In the genomic region with DNA sequence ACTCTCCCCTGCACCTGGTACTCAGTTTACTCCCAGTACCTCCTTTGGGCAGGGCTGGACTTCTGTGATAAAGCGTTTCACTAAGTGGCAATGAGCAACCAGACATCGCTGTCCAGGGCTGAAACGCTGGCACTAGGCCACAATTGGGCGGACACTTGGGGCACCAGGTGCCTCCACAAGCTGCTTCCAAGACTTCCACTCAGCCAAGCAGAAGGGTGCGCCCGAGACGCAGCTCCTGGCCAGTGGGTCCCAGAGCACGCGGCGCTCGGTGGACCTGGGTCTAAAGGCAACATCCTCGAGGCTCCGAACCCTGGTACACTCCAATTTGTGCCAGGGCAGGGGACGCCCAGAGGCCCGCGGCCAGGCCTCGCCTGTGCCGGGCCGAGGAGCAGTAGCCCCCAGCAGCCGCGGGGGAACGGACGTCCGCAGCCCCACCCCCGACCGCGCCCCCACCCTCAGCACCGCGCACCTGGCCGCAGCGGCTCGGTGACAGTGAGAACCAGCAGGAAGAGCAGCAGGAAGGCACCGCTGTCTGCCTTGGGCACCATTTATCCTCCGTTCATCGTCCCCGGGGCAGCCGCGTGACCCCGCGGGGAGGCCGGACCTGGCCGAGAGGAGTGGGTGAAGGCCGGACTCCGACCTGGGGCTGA, we compare ENCODE assay signal across 8 mouse cellular contexts. TPM values are rescaled to one million over a fixed set of nuclear protein-coding genes. Genes with fewer than 3 reads are reported as not detected.
DNase-seq lines count a peak whose midpoint lies in the region; ATAC-seq and TF ChIP-seq lines count a peak whose summit lies in the region.

No protein-coding gene starts in this region.

- TF ChIP-seq POLR2A in ES-Bruce4 (IDR thresholded peaks at IDR 0.05; ENCODE audit: insufficient read depth, low read length) = no peak
- TF ChIP-seq POLR2A in bone marrow macrophage, adult 2 months (IDR thresholded peaks at IDR 0.05; ENCODE audit: borderline replicate concordance, low read depth, low read length) = no peak

- 0% methylated on average over 44 of the region's 44 CpGs for WGBS in heart, embryonic 11.5 days (ENCODE audit: insufficient replicate concordance)
- WGBS in kidney, embryonic 15.5 days = under 1% methylated on average over 44 of the region's 44 CpGs
- WGBS in liver, embryonic 11.5 days = under 1% methylated on average over 43 of the region's 44 CpGs
- under 1% methylated on average over 44 of the region's 44 CpGs for WGBS in stomach, embryonic 16.5 days

- peak overlapping the region; percentile 79 for H3K4me3 ChIP-seq in ES-Bruce4 (ENCODE audit: low read depth, low read length)
- H3K4me3 ChIP-seq in bone marrow macrophage, adult 2 months (ENCODE audit: insufficient read depth, low read length) = peak overlapping the region; percentile 98
- peak overlapping the region; percentile 99 for H3K4me3 ChIP-seq in erythroblast, embryonic 14.5 days (replicated peaks)
- peak overlapping the region; percentile 83 for H3K4me3 ChIP-seq in heart, embryonic 11.5 days (ENCODE audit: low read depth, low read length)
- H3K4me3 ChIP-seq in kidney, embryonic 15.5 days (replicated peaks) = peak overlapping the region; percentile 98
- peak overlapping the region; percentile 99 for H3K4me3 ChIP-seq in liver, embryonic 11.5 days (ENCODE audit: low read depth, low read length)
- H3K4me3 ChIP-seq in stomach, embryonic 16.5 days (replicated peaks; ENCODE audit: low read length) = peak overlapping the region; percentile 99

- no peaks in the 10 kb centered on the region for H3K36me3 ChIP-seq in ES-Bruce4 (ENCODE audit: control insufficient read depth, insufficient read depth, low read length, poor library complexity, severe bottlenecking)
- H3K36me3 ChIP-seq in erythroblast, embryonic 14.5 days (ENCODE audit: control insufficient read depth) = peaks cover 12% of the 10 kb centered on the region
- no peaks in the 10 kb centered on the region for H3K36me3 ChIP-seq in heart, embryonic 11.5 days (ENCODE audit: control insufficient read depth, insufficient read depth, low read length)
- no peaks in the 10 kb centered on the region for H3K36me3 ChIP-seq in kidney, embryonic 15.5 days
- H3K36me3 ChIP-seq in liver, embryonic 11.5 days (ENCODE audit: control insufficient read depth, insufficient read depth, low read length) = no peaks in the 10 kb centered on the region
- no peaks in the 10 kb centered on the region for H3K36me3 ChIP-seq in stomach, embryonic 16.5 days (ENCODE audit: control insufficient read depth, insufficient read depth, low read length)

- H3K27ac ChIP-seq in ES-Bruce4 (ENCODE audit: insufficient read depth, low read length) = no peak overlapping the region
- peak overlapping the region; percentile 56 for H3K27ac ChIP-seq in bone marrow macrophage, adult 2 months (ENCODE audit: insufficient read depth, low read depth, low read length)
- H3K27ac ChIP-seq in heart, embryonic 11.5 days (ENCODE audit: low read depth, low read length) = peak overlapping the region; percentile 89
- peak overlapping the region; percentile 96 for H3K27ac ChIP-seq in kidney, embryonic 15.5 days
- H3K27ac ChIP-seq in liver, embryonic 11.5 days (ENCODE audit: low read depth, low read length) = peak overlapping the region; percentile 93
- peak overlapping the region; percentile 96 for H3K27ac ChIP-seq in stomach, embryonic 16.5 days (ENCODE audit: low read length)

- peak overlapping the region; percentile 83 for H3K9ac ChIP-seq in ES-Bruce4 (ENCODE audit: low read depth, poor library complexity, severe bottlenecking)
- peak overlapping the region; percentile 95 for H3K9ac ChIP-seq in heart, embryonic 11.5 days (ENCODE audit: low read depth, low read length)
- H3K9ac ChIP-seq in kidney, embryonic 15.5 days = peak overlapping the region; percentile 94
- peak overlapping the region; percentile 98 for H3K9ac ChIP-seq in liver, embryonic 11.5 days (ENCODE audit: low read depth, low read length)
- peak overlapping the region; percentile 99 for H3K9ac ChIP-seq in stomach, embryonic 16.5 days (ENCODE audit: low read length)

- TF ChIP-seq CTCF in ES-Bruce4 (IDR thresholded peaks at IDR 0.05; ENCODE audit: low read depth, low read length) = no peak
- no peak for TF ChIP-seq CTCF in bone marrow macrophage, adult 2 months (IDR thresholded peaks at IDR 0.05; ENCODE audit: low read depth, low read length)

- DNase-seq in liver, embryonic 11.5 days (ENCODE audit: low spot score) = peak; percentile 58

- TF ChIP-seq EP300 in ES-Bruce4 (IDR thresholded peaks at IDR 0.05; ENCODE audit: insufficient read depth, low read depth, low read length) = no peak

- peak overlapping the region; percentile 84 for H3K4me2 ChIP-seq in heart, embryonic 11.5 days
- peak overlapping the region; percentile 82 for H3K4me2 ChIP-seq in kidney, embryonic 15.5 days
- H3K4me2 ChIP-seq in liver, embryonic 11.5 days = peak overlapping the region; percentile 80
- H3K4me2 ChIP-seq in stomach, embryonic 16.5 days (ENCODE audit: low read depth, low read length) = peak overlapping the region; percentile 86

- no peaks in the 10 kb centered on the region for H3K4me1 ChIP-seq in ES-Bruce4 (ENCODE audit: control insufficient read depth, insufficient read depth, low read length)
- peaks cover 15% of the 10 kb centered on the region for H3K4me1 ChIP-seq in bone marrow macrophage, adult 2 months (ENCODE audit: control insufficient read depth, insufficient read depth, low read length)
- H3K4me1 ChIP-seq in erythroblast, embryonic 14.5 days (ENCODE audit: control insufficient read depth) = peaks cover 33% of the 10 kb centered on the region
- H3K4me1 ChIP-seq in heart, embryonic 11.5 days (ENCODE audit: control insufficient read depth, insufficient read depth, low read length) = peaks cover 13% of the 10 kb centered on the region
- H3K4me1 ChIP-seq in kidney, embryonic 15.5 days = peaks cover 21% of the 10 kb centered on the region
- peaks cover 13% of the 10 kb centered on the region for H3K4me1 ChIP-seq in liver, embryonic 11.5 days (replicated peaks; ENCODE audit: control insufficient read depth, insufficient read depth, low read length)
- H3K4me1 ChIP-seq in stomach, embryonic 16.5 days (ENCODE audit: control insufficient read depth, insufficient read depth, low read length) = peaks cover 22% of the 10 kb centered on the region

- ATAC-seq in heart, embryonic 11.5 days (replicated peaks; ENCODE audit: insufficient number of reproducible peaks, low FRiP score, low TSS enrichment) = peak; percentile 65
- ATAC-seq in kidney, embryonic 15.5 days (replicated peaks; ENCODE audit: low FRiP score) = peak; percentile 75
- peak; percentile 66 for ATAC-seq in liver, embryonic 11.5 days (replicated peaks; ENCODE audit: low FRiP score)
- ATAC-seq in monocyte, adult 5-6 weeks (replicated peaks; ENCODE audit: insufficient number of reproducible peaks, low FRiP score, low TSS enrichment, poor library complexity, severe bottlenecking) = 0 out of 2 replicates have a peak, but pooled peaks have one; percentile 20
- ATAC-seq in stomach, embryonic 16.5 days (ENCODE audit: insufficient read depth, low FRiP score) = peak; percentile 49

- no peaks in the 10 kb centered on the region for H3K9me3 ChIP-seq in ES-Bruce4 (replicated peaks; ENCODE audit: control insufficient read depth, insufficient read depth, low read length, poor library complexity, severe bottlenecking)
- no peaks in the 10 kb centered on the region for H3K9me3 ChIP-seq in erythroblast, embryonic 14.5 days (ENCODE audit: control insufficient read depth, low read length)
- no peaks in the 10 kb centered on the region for H3K9me3 ChIP-seq in heart, embryonic 11.5 days (replicated peaks; ENCODE audit: control insufficient read depth, low read length)
- H3K9me3 ChIP-seq in kidney, embryonic 15.5 days (replicated peaks) = no peaks in the 10 kb centered on the region
- H3K9me3 ChIP-seq in liver, embryonic 11.5 days (ENCODE audit: control insufficient read depth, low read length) = no peaks in the 10 kb centered on the region
- no peaks in the 10 kb centered on the region for H3K9me3 ChIP-seq in stomach, embryonic 16.5 days (replicated peaks; ENCODE audit: control insufficient read depth, low read length)

- H3K27me3 ChIP-seq in ES-Bruce4 (ENCODE audit: control insufficient read depth, insufficient read depth, low read length, poor library complexity, severe bottlenecking) = no peaks in the 10 kb centered on the region
- 0 out of 2 replicates have a peak, but pooled peaks cover 2% of the 10 kb centered on the region for H3K27me3 ChIP-seq in erythroblast, embryonic 14.5 days (ENCODE audit: control insufficient read depth)
- no peaks in the 10 kb centered on the region for H3K27me3 ChIP-seq in heart, embryonic 11.5 days (ENCODE audit: control insufficient read depth, insufficient read depth, low read length)
- H3K27me3 ChIP-seq in kidney, embryonic 15.5 days = no peaks in the 10 kb centered on the region
- no peaks in the 10 kb centered on the region for H3K27me3 ChIP-seq in liver, embryonic 11.5 days (replicated peaks; ENCODE audit: control insufficient read depth, insufficient read depth, low read length)
- no peaks in the 10 kb centered on the region for H3K27me3 ChIP-seq in stomach, embryonic 16.5 days (ENCODE audit: control insufficient read depth, insufficient read depth, low read length)

RNA-seq across cellular contexts. Expression of a gene that starts 0.4 kb away (rescaled TPM):
- 0.26 TPM in 1 of 2 replicates, not detected in the other for polyA plus RNA-seq in ES-Bruce4 (2011; ENCODE audit: insufficient read depth, insufficient read length, low read depth, missing spikeins)
- polyA plus RNA-seq in bone marrow macrophage, adult 2 months (2012; ENCODE audit: insufficient read depth, insufficient read length, missing spikeins) = not detected in 2 replicates
- 0.07 and 0.08 TPM in 2 replicates for polyA plus RNA-seq in erythroblast, embryonic 14.5 days (2012)
- 0.07 and 0.17 TPM in 2 replicates for polyA plus RNA-seq in heart, embryonic 11.5 days (2014; fragmentation: Nextera tagmentation; extraction: Ambion mirVana)
- 0.57 and 1.1 TPM in 2 replicates for polyA plus RNA-seq in kidney, embryonic 15.5 days (2015; fragmentation: Nextera tagmentation; extraction: Ambion mirVana)
- 0.18 and 0.25 TPM in 2 replicates for polyA plus RNA-seq in liver, embryonic 11.5 days (2014; fragmentation: Nextera tagmentation; extraction: Ambion mirVana)
- total RNA-seq in monocyte, adult 5-6 weeks (2017) = 2.1 to 2.9 TPM (median 2.5 TPM) in 3 replicates
- 0.32 and 0.46 TPM in 2 replicates for polyA plus RNA-seq in stomach, embryonic 16.5 days (2015; fragmentation: Nextera tagmentation; extraction: Ambion mirVana)

RNA-seq across cellular contexts. Expression of a gene that starts 3.0 kb away (rescaled TPM):
- not detected in 2 replicates for polyA plus RNA-seq in ES-Bruce4 (2011; ENCODE audit: insufficient read depth, insufficient read length, low read depth, missing spikeins)
- not detected in 2 replicates for polyA plus RNA-seq in bone marrow macrophage, adult 2 months (2012; ENCODE audit: insufficient read depth, insufficient read length, missing spikeins)
- not detected in 2 replicates for polyA plus RNA-seq in erythroblast, embryonic 14.5 days (2012)
- 0.07 TPM in 1 of 2 replicates, not detected in the other for polyA plus RNA-seq in heart, embryonic 11.5 days (2014; fragmentation: Nextera tagmentation; extraction: Ambion mirVana)
- not detected in 2 replicates for polyA plus RNA-seq in kidney, embryonic 15.5 days (2015; fragmentation: Nextera tagmentation; extraction: Ambion mirVana)
- not detected in 2 replicates for polyA plus RNA-seq in liver, embryonic 11.5 days (2014; fragmentation: Nextera tagmentation; extraction: Ambion mirVana)
- total RNA-seq in monocyte, adult 5-6 weeks (2017) = 0.67 TPM in 1 of 3 replicates, not detected in the others
- polyA plus RNA-seq in stomach, embryonic 16.5 days (2015; fragmentation: Nextera tagmentation; extraction: Ambion mirVana) = 0.04 TPM in 1 of 2 replicates, not detected in the other

RNA-seq across cellular contexts. Expression of a gene that starts 7.3 kb away (rescaled TPM):
- 36.4 and 40.6 TPM in 2 replicates for polyA plus RNA-seq in ES-Bruce4 (2011; ENCODE audit: insufficient read depth, insufficient read length, low read depth, missing spikeins)
- 23.2 and 29.4 TPM in 2 replicates for polyA plus RNA-seq in bone marrow macrophage, adult 2 months (2012; ENCODE audit: insufficient read depth, insufficient read length, missing spikeins)
- 0.68 and 1.1 TPM in 2 replicates for polyA plus RNA-seq in erythroblast, embryonic 14.5 days (2012)
- 44.8 and 49.9 TPM in 2 replicates for polyA plus RNA-seq in heart, embryonic 11.5 days (2014; fragmentation: Nextera tagmentation; extraction: Ambion mirVana)
- polyA plus RNA-seq in kidney, embryonic 15.5 days (2015; fragmentation: Nextera tagmentation; extraction: Ambion mirVana) = 86.0 and 91.9 TPM in 2 replicates
- polyA plus RNA-seq in liver, embryonic 11.5 days (2014; fragmentation: Nextera tagmentation; extraction: Ambion mirVana) = 47.9 and 52.9 TPM in 2 replicates
- total RNA-seq in monocyte, adult 5-6 weeks (2017) = 24.9 to 38.2 TPM (median 37.0 TPM) in 3 replicates
- polyA plus RNA-seq in stomach, embryonic 16.5 days (2015; fragmentation: Nextera tagmentation; extraction: Ambion mirVana) = 80.6 and 88.8 TPM in 2 replicates

RNA-seq across cellular contexts. Expression of a gene that starts 7.4 kb away (rescaled TPM):
- not detected in 2 replicates for polyA plus RNA-seq in ES-Bruce4 (2011; ENCODE audit: insufficient read depth, insufficient read length, low read depth, missing spikeins)
- not detected in 2 replicates for polyA plus RNA-seq in bone marrow macrophage, adult 2 months (2012; ENCODE audit: insufficient read depth, insufficient read length, missing spikeins)
- polyA plus RNA-seq in erythroblast, embryonic 14.5 days (2012) = not detected in 2 replicates
- polyA plus RNA-seq in heart, embryonic 11.5 days (2014; fragmentation: Nextera tagmentation; extraction: Ambion mirVana) = 0.11 TPM in 1 of 2 replicates, not detected in the other
- 0.12 TPM in 1 of 2 replicates, not detected in the other for polyA plus RNA-seq in kidney, embryonic 15.5 days (2015; fragmentation: Nextera tagmentation; extraction: Ambion mirVana)
- 0.12 TPM in 1 of 2 replicates, not detected in the other for polyA plus RNA-seq in liver, embryonic 11.5 days (2014; fragmentation: Nextera tagmentation; extraction: Ambion mirVana)
- total RNA-seq in monocyte, adult 5-6 weeks (2017) = 2.2 TPM in 1 of 3 replicates, not detected in the others
- polyA plus RNA-seq in stomach, embryonic 16.5 days (2015; fragmentation: Nextera tagmentation; extraction: Ambion mirVana) = not detected in 2 replicates

RNA-seq across cellular contexts. Expression of a gene that starts 20.1 kb away (rescaled TPM):
- 20.6 and 22.2 TPM in 2 replicates for polyA plus RNA-seq in ES-Bruce4 (2011; ENCODE audit: insufficient read depth, insufficient read length, low read depth, missing spikeins)
- 20.1 and 27.1 TPM in 2 replicates for polyA plus RNA-seq in bone marrow macrophage, adult 2 months (2012; ENCODE audit: insufficient read depth, insufficient read length, missing spikeins)
- 2.0 and 2.1 TPM in 2 replicates for polyA plus RNA-seq in erythroblast, embryonic 14.5 days (2012)
- polyA plus RNA-seq in heart, embryonic 11.5 days (2014; fragmentation: Nextera tagmentation; extraction: Ambion mirVana) = 27.2 and 29.8 TPM in 2 replicates
- 39.0 and 42.3 TPM in 2 replicates for polyA plus RNA-seq in kidney, embryonic 15.5 days (2015; fragmentation: Nextera tagmentation; extraction: Ambion mirVana)
- polyA plus RNA-seq in liver, embryonic 11.5 days (2014; fragmentation: Nextera tagmentation; extraction: Ambion mirVana) = 24.4 and 26.4 TPM in 2 replicates
- 35.2 to 48.5 TPM (median 39.7 TPM) in 3 replicates for total RNA-seq in monocyte, adult 5-6 weeks (2017)
- 31.3 and 33.7 TPM in 2 replicates for polyA plus RNA-seq in stomach, embryonic 16.5 days (2015; fragmentation: Nextera tagmentation; extraction: Ambion mirVana)

Comparison
In these comparisons a context has a peak if more than half of its experiments do, and no peak if none do; other contexts are left out.
1. ATAC-seq: peak in every context shown above with its lines; median percentile 75 in kidney, embryonic 15.5 days; 66 in liver, embryonic 11.5 days; 65 in heart, embryonic 11.5 days; 49 in stomach, embryonic 16.5 days; 20 in monocyte, adult 5-6 weeks.
2. RNA of a gene that starts 7.3 kb away (polyA plus RNA-seq): 86.0 to 91.9 TPM in kidney, embryonic 15.5 days, 80.6 to 88.8 TPM in stomach, embryonic 16.5 days, 47.9 to 52.9 TPM in liver, embryonic 11.5 days, 44.8 to 49.9 TPM in heart, embryonic 11.5 days, 36.4 to 40.6 TPM in ES-Bruce4 and 23.2 to 29.4 TPM in bone marrow macrophage, adult 2 months; 0.68 to 1.1 TPM in erythroblast, embryonic 14.5 days; every median in the first group is over 10 times any median in the second.
3. Peak in every context shown above with its lines, with median percentiles within 50 percentile points of each other: H3K4me3 ChIP-seq, H3K9ac ChIP-seq and H3K4me2 ChIP-seq.